Mouse (Mus musculus): Measurements from ENCODE around the gene Rngtt.

GRCm38 (mm10) chr4:33419644-33420043, 109.5 kb downstream of the Rngtt start:
- TF ChIP-seq CTCF (IDR thresholded peaks at IDR 0.05; ENCODE audit: extremely low read depth, insufficient read depth, low read length): no peak
- TF ChIP-seq POLR2A (IDR thresholded peaks at IDR 0.05; ENCODE audit: extremely low read depth, insufficient read depth, low read length): no peak

All from cortical plate, adult 2 months (tissue).